Mouse (Mus musculus) cerebellum, adult 9-10 months (tissue): ENCODE measurements around the gene Serpine2.

Experiments
- DNase-seq: peaks from one replicate; pipeline ENCODE4 v3.0.0; 2022

The Serpine2 gene

GRCm38 (mm10) chr1:79755376-79755775 is 105.6 kb downstream of the Serpine2 start:
- no peak for DNase-seq

- no peak for DNase-seq
Observed at GRCm38 (mm10) chr1:79754936-79755335, 106.0 kb downstream of the Serpine2 start.

- DNase-seq: no peak
Observed at GRCm38 (mm10) chr1:79753456-79753855, 107.5 kb downstream of the Serpine2 start.

- no peak for DNase-seq
Observed at GRCm38 (mm10) chr1:79752714-79753340, 108.2 kb downstream of the Serpine2 start.

- DNase-seq: no peak
Observed at GRCm38 (mm10) chr1:79752015-79752695, 108.8 kb downstream of the Serpine2 start.

GRCm38 (mm10) chr1:79751186-79751585 is 109.8 kb downstream of the Serpine2 start:
- no peak for DNase-seq

GRCm38 (mm10) chr1:79746056-79746455 is 114.9 kb downstream of the Serpine2 start:
- no peak for DNase-seq
